Mouse (Mus musculus) ovary, adult 10 weeks (tissue): Measurements from ENCODE around the gene Adora3. TPM values are rescaled to one million over a fixed set of nuclear protein-coding genes. Genes with fewer than 3 reads are reported as not detected.

ENCODE experiments used
- polyA plus RNA-seq: library from polyadenylated mRNA; stranded (reverse); fragments of 350-450 nt; fragmentation: Illumina TruSeq; extraction: RNeasy Lipid Tissue Mini Kit (QIAGEN cat#74804); gene quantifications from one replicate; pipeline ENCODE4 v1.2.3, GENCODE M21; 2014

Adora3 gene
- polyA plus RNA-seq, result not detected

DNA sequence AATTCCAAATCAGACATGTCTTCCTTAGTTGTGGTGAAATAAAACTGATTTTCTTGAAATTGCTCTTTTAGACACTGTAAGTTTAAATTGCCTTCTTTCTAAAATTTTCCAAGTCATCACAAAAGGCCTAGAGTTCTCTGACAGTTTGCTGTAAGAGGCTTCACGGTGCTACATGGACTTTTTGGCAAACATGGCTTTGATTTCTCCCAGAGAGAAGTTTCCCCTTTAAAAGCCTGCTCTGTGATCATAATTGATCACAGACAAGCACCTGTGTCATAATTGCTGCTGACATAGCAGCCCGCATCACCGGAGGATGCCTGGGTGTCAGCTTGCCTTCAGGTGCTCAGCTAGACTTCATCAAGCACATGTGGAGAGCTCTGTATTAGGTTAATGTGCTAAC, at the start of gene Adora3, which contains the start of gene Tmigd3:
Gene Adora3, plus strand, starts transcription at position 301 of the 400 bp plus-strand sequence.
Gene Tmigd3, plus strand, starts transcription at position 346 of the 400 bp plus-strand sequence.

DNA sequence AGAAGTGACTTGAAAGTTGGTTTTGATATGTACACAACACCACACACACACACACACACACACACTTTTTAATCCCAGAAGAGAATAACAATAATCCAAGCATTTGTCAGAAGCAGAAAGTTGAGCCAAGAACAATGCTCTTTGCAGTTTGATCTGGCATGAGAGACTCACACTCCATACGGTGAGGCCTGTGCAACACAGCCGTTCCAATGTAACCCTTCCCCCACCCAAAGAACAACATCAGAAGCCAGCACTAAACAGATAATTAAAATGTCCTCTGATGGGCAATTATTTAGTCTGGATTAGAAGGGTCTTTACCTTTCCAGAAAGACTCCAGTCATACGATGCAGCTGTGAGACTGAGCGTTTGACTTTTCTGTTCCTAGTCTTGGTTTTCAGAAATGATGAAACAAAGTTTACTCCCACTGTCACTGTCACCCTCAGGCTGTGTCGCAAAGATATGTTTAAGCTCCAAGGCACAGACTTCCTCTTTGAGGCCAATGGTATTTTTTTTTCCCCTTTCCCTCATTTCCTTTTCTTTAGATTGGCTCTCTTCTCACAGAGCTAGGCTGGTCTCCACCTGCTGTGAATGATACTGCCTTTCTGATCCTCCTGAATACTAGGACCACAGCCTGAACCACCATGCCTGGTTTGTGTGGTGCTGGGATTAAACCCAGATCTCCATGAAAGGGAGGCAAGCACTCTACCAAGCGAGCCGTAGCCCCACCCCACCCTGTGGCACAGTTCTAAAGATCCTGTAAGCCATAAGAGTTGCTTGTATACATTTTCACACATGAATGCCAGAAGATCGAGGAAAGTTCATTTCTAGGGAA, 61.8 kb downstream of the Adora3 start, which contains the start of gene I830077J02Rik:
Gene I830077J02Rik, minus strand, starts transcription at position 425 of the 832 bp plus-strand sequence.

Other genes starting within 250 kb of the Adora3 start
- 46.2 TPM for gene Ddx20, start 183.3 kb upstream of the Adora3 start, polyA plus RNA-seq
- 1.7 TPM for gene Inka2, start 166.3 kb upstream of the Adora3 start, polyA plus RNA-seq
- gene Rap1a, start 69.5 kb upstream of the Adora3 start, polyA plus RNA-seq, result 557 TPM
- not detected for gene Tmigd3, start within 50 bp of the Adora3 start, polyA plus RNA-seq
- 1.3 TPM for gene I830077J02Rik, start 61.8 kb downstream of the Adora3 start, polyA plus RNA-seq
- gene Wdr77, start 88.5 kb downstream of the Adora3 start, polyA plus RNA-seq, result 98.2 TPM
- gene Atp5f1, start 89.2 kb downstream of the Adora3 start, polyA plus RNA-seq, result 724 TPM
- gene Ovgp1, start 102.9 kb downstream of the Adora3 start, polyA plus RNA-seq, result 1,411 TPM
- 16.6 TPM for gene Pifo, start 143.8 kb downstream of the Adora3 start, polyA plus RNA-seq
- gene Chil5, start 162.0 kb downstream of the Adora3 start, polyA plus RNA-seq, result not detected
- gene Chia1, start 242.4 kb downstream of the Adora3 start, polyA plus RNA-seq, result 0.43 TPM